Mouse (Mus musculus): ENCODE results near the gene S100g. TPM values are rescaled to one million over a fixed set of nuclear protein-coding genes. Genes with fewer than 3 reads are reported as not detected.
A peak's percentile ranks its signal among the peaks of the same experiment; 100 is the strongest.

S100g gene
- 305 and 338 TPM in 2 replicates for polyA plus RNA-seq (2015; fragmentation: Nextera tagmentation; extraction: Ambion mirVana)

DNA sequence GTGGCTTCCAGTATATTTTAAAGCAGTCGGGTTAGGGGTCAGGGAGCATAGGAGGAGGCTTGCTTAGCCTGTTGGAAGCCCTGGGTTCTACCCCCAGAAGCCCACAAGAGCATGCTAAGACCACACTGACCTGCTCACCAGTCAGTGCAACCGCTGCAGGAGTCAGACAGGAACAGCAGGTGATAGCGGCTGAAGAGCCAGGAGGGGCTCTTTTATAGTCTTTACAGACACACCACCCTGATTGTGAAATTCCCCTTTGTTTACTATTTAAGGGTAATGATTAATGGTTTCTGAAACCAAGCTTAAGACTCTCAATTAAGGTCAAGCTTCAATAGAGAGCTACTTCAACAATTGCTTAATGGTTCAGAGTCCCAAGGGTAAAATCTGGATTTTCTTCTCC is at the start of gene S100g:
S100g (minus strand) TSS at position 217 of the 400 bp plus-strand sequence.
- Histone ChIP-seq H3K4me2 (ENCODE audit: low read depth, low read length) (peak within 1 kb of the TSS; percentile 30; the same call in 1 of the 2 replicates), H3K9me3 (ENCODE audit: control insufficient read depth, low read length) (no peaks in the 10 kb centered on the region), H3K27ac (ENCODE audit: low read length) (peak within 1 kb of the TSS; percentile 72), H3K4me1 (ENCODE audit: control insufficient read depth, insufficient read depth, low read length) (no peaks in the 10 kb centered on the region), H3K9ac (ENCODE audit: low read depth, low read length) (peak within 1 kb of the TSS; percentile 24; the same call in 1 of the 2 replicates), H3K4me3 (ENCODE audit: low read length) (peak within 1 kb of the TSS; percentile 37), H3K36me3 (ENCODE audit: control insufficient read depth, insufficient read depth, low read length) (no peaks in the 10 kb centered on the region), H3K27me3 (replicated peaks; ENCODE audit: control insufficient read depth, insufficient read depth, low read length) (no peaks in the 10 kb centered on the region)
- peak; percentile 88 for ATAC-seq
- 42% methylated on average over 3 of the region's 3 CpGs for WGBS

GRCm38 (mm10) chrX:162992121-162992520 is 27.7 kb upstream of the S100g start:
- no peaks in the 10 kb centered on the region for H3K4me1 ChIP-seq (ENCODE audit: control insufficient read depth, insufficient read depth, low read length)
- no peaks in the 10 kb centered on the region for H3K36me3 ChIP-seq (ENCODE audit: control insufficient read depth, insufficient read depth, low read length)
- no peak overlapping the region for H3K27ac ChIP-seq (ENCODE audit: low read length)
- H3K4me3 ChIP-seq (ENCODE audit: low read length), result no peak overlapping the region
- no peak for ATAC-seq
- H3K27me3 ChIP-seq (replicated peaks; ENCODE audit: control insufficient read depth, insufficient read depth, low read length), result no peaks in the 10 kb centered on the region; the same call in 1 of the 2 replicates
- H3K9me3 ChIP-seq (ENCODE audit: control insufficient read depth, low read length), result no peaks in the 10 kb centered on the region
- WGBS, result 72% methylated on average over 3 of the region's 3 CpGs
- no peak overlapping the region for H3K4me2 ChIP-seq (ENCODE audit: low read depth, low read length)
- H3K9ac ChIP-seq (ENCODE audit: low read depth, low read length), result no peak overlapping the region

- no peaks in the 10 kb centered on the region for H3K4me1 ChIP-seq (ENCODE audit: control insufficient read depth, insufficient read depth, low read length)
- 80% methylated on average over 4 of the region's 4 CpGs for WGBS
Observed at GRCm38 (mm10) chrX:162991396-162991795, 27.0 kb upstream of the S100g start.

DNA sequence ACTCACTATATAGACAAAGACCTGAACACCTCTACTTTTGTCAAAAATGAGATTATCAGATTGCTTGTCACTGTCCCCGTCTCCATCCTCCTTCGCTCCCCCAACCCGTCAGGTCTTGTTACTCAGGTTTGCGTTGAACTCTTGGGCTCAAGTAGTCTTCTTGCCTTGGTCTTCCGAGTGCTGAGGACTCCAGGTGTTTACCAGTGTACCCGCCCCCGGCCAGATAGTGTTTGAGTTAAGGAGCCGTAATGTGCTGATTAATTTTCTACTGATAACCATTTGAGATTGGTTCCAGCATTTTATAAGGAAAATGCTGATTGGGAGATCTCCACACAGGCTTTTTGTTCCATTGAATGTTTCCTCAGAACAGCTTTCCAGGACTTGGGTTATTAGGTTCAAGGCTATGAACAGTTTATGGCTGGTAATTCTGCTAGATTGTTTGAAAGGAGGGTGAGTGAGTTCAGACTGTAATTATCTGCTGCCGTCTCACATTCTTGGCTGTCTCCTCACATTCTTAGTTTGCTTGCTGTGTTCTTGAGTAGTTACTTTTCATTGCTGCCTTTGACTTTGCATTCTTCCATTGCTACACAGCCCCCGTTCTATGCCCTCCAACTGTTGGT is 22.6 kb upstream of the S100g start:
- Histone ChIP-seq H3K27ac (ENCODE audit: low read length) (no peak overlapping the region), H3K4me2 (ENCODE audit: low read depth, low read length) (no peak overlapping the region), H3K36me3 (ENCODE audit: control insufficient read depth, insufficient read depth, low read length) (no peaks in the 10 kb centered on the region), H3K4me1 (ENCODE audit: control insufficient read depth, insufficient read depth, low read length) (no peaks in the 10 kb centered on the region), H3K27me3 (replicated peaks; ENCODE audit: control insufficient read depth, insufficient read depth, low read length) (no peaks in the 10 kb centered on the region), H3K4me3 (ENCODE audit: low read length) (no peak overlapping the region), H3K9me3 (ENCODE audit: control insufficient read depth, low read length) (no peaks in the 10 kb centered on the region), H3K9ac (ENCODE audit: low read depth, low read length) (no peak overlapping the region)
- 78% methylated on average over 10 of the region's 10 CpGs for WGBS
- peak; percentile 71 for ATAC-seq

More at GRCm38 (mm10) chrX:162991396-162991795, 27.0 kb upstream of the S100g start:
- ATAC-seq, result no peak
- no peak overlapping the region for H3K4me3 ChIP-seq (ENCODE audit: low read length)
- no peak overlapping the region for H3K9ac ChIP-seq (ENCODE audit: low read depth, low read length)
- no peak overlapping the region for H3K27ac ChIP-seq (ENCODE audit: low read length)
- no peak overlapping the region for H3K4me2 ChIP-seq (ENCODE audit: low read depth, low read length)
- no peaks in the 10 kb centered on the region for H3K9me3 ChIP-seq (ENCODE audit: control insufficient read depth, low read length)
- H3K27me3 ChIP-seq (replicated peaks; ENCODE audit: control insufficient read depth, insufficient read depth, low read length), result no peaks in the 10 kb centered on the region; the same call in 1 of the 2 replicates
- no peaks in the 10 kb centered on the region for H3K36me3 ChIP-seq (ENCODE audit: control insufficient read depth, insufficient read depth, low read length)

DNA sequence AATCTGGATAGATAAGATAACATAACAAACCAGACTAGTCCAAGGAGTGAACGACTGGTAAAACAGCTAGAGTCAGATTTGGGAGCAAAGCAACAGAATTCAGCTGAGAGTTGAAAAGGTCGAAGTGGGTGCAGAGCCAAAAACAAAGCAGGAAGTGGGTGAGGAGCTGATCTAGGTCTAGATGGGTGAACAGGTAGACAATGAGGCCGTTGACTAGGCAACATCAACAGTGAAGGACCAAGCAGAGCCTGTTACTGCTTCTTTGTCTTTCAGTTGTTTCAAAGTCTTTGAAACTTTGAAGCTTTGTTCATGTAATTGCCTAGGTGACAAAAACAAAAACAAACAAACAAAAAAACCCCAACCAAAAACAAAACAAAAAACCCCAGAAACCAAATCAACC is 11.8 kb upstream of the S100g start:
- no peak for ATAC-seq
- Histone ChIP-seq H3K9me3 (ENCODE audit: control insufficient read depth, low read length) (no peaks in the 10 kb centered on the region), H3K36me3 (ENCODE audit: control insufficient read depth, insufficient read depth, low read length) (no peaks in the 10 kb centered on the region), H3K27ac (ENCODE audit: low read length) (no peak overlapping the region), H3K4me3 (ENCODE audit: low read length) (no peak overlapping the region), H3K4me1 (ENCODE audit: control insufficient read depth, insufficient read depth, low read length) (no peaks in the 10 kb centered on the region), H3K27me3 (replicated peaks; ENCODE audit: control insufficient read depth, insufficient read depth, low read length) (no peaks in the 10 kb centered on the region), H3K9ac (ENCODE audit: low read depth, low read length) (no peak overlapping the region), H3K4me2 (ENCODE audit: low read depth, low read length) (no peak overlapping the region)
- 79% methylated on average over 3 of the region's 3 CpGs for WGBS

DNA sequence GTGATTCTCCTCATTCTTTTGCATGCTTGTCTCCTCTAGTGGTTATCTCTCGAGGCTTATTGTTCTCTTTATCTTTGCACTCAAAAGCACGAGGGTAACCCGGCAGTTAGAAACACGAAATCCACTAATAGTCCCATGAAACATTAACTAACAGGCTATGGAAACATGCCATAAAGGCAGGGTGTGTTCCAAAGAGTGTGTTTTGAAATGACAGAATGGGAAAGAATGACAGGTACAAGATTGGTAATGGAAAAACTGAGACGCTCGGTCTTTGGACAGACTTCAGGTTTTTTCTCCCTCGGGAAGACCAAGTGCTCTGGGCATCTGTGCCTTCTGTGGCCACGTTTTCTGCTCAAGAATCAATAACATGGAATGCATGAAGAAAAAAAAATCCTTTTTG is 3.1 kb upstream of the S100g start:
- peak; percentile 68 for ATAC-seq
- no peak overlapping the region for H3K4me2 ChIP-seq (ENCODE audit: low read depth, low read length)
- 66% methylated on average over 8 of the region's 8 CpGs for WGBS
- no peak overlapping the region for H3K27ac ChIP-seq (ENCODE audit: low read length)
- no peaks in the 10 kb centered on the region for H3K9me3 ChIP-seq (ENCODE audit: control insufficient read depth, low read length)
- no peak overlapping the region for H3K4me3 ChIP-seq (ENCODE audit: low read length)
- H3K9ac ChIP-seq (ENCODE audit: low read depth, low read length), result no peak overlapping the region
- H3K4me1 ChIP-seq (ENCODE audit: control insufficient read depth, insufficient read depth, low read length), result no peaks in the 10 kb centered on the region
- H3K36me3 ChIP-seq (ENCODE audit: control insufficient read depth, insufficient read depth, low read length), result no peaks in the 10 kb centered on the region
- H3K27me3 ChIP-seq (replicated peaks; ENCODE audit: control insufficient read depth, insufficient read depth, low read length), result no peaks in the 10 kb centered on the region

- Histone ChIP-seq H3K27me3 (replicated peaks; ENCODE audit: control insufficient read depth, insufficient read depth, low read length) (no peaks in the 10 kb centered on the region), H3K4me3 (ENCODE audit: low read length) (peak overlapping the region; percentile 37), H3K9ac (ENCODE audit: low read depth, low read length) (peak overlapping the region; percentile 24; the same call in 1 of the 2 replicates), H3K36me3 (ENCODE audit: control insufficient read depth, insufficient read depth, low read length) (no peaks in the 10 kb centered on the region), H3K9me3 (ENCODE audit: control insufficient read depth, low read length) (no peaks in the 10 kb centered on the region), H3K4me2 (ENCODE audit: low read depth, low read length) (peak overlapping the region; percentile 30; the same call in 1 of the 2 replicates), H3K4me1 (ENCODE audit: control insufficient read depth, insufficient read depth, low read length) (no peaks in the 10 kb centered on the region), H3K27ac (ENCODE audit: low read length) (peak overlapping the region; percentile 72)
- ATAC-seq, result peak; percentile 60
- 41% methylated on average over 4 of the region's 4 CpGs for WGBS
Observed at GRCm38 (mm10) chrX:162963840-162964239, 559 bp downstream of the S100g start.

GRCm38 (mm10) chrX:162957921-162958320 is 6.5 kb downstream of the S100g start:
- H3K4me1 ChIP-seq (ENCODE audit: control insufficient read depth, insufficient read depth, low read length), result no peaks in the 10 kb centered on the region
- no peaks in the 10 kb centered on the region for H3K9me3 ChIP-seq (ENCODE audit: control insufficient read depth, low read length)
- H3K4me3 ChIP-seq (ENCODE audit: low read length), result no peak overlapping the region
- H3K4me2 ChIP-seq (ENCODE audit: low read depth, low read length), result no peak overlapping the region
- no peaks in the 10 kb centered on the region for H3K27me3 ChIP-seq (replicated peaks; ENCODE audit: control insufficient read depth, insufficient read depth, low read length)
- no peak overlapping the region for H3K9ac ChIP-seq (ENCODE audit: low read depth, low read length)
- H3K27ac ChIP-seq (ENCODE audit: low read length), result no peak overlapping the region
- WGBS, result 86% methylated on average over 3 of the region's 3 CpGs
- H3K36me3 ChIP-seq (ENCODE audit: control insufficient read depth, insufficient read depth, low read length), result no peaks in the 10 kb centered on the region
- no peak for ATAC-seq

DNA sequence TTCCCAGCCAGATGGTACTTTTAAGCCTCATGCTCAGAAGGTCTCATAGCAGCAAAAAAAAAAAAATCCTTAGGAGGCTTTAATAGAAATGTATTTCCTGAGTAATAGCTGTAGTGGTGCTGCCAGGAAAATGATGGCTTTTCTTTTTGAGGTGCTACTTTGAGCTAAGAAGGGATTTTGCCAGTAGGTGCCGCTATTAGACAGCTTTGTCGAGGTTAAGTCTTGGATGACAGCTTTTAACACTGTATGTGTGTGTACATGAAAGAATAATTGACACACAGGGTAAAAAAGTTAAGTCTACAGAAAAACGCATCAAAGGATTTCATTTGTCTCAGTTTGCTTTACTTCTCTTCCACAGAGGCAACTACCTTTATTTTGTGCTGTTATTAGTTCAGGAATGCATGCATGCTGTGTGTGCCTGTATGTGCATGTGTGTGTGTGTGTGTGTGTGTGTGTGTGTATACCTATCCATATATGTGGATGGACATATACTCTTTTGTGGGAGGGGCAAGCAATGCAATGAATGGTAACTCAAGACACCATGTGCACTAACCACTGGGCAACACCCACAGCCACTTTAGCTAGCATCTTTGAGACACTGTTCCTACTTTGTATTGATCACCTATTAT is 14.5 kb downstream of the S100g start:
- Histone ChIP-seq H3K27me3 (replicated peaks; ENCODE audit: control insufficient read depth, insufficient read depth, low read length) (no peaks in the 10 kb centered on the region), H3K4me3 (ENCODE audit: low read length) (no peak overlapping the region), H3K9ac (ENCODE audit: low read depth, low read length) (no peak overlapping the region), H3K4me2 (ENCODE audit: low read depth, low read length) (no peak overlapping the region), H3K4me1 (ENCODE audit: control insufficient read depth, insufficient read depth, low read length) (no peaks in the 10 kb centered on the region), H3K27ac (ENCODE audit: low read length) (no peak overlapping the region), H3K36me3 (ENCODE audit: control insufficient read depth, insufficient read depth, low read length) (no peaks in the 10 kb centered on the region), H3K9me3 (ENCODE audit: control insufficient read depth, low read length) (no peaks in the 10 kb centered on the region)
- ATAC-seq, result no peak
- WGBS, result 31% methylated on average over 3 of the region's 3 CpGs

All from intestine, embryonic 16.5 days (tissue).